In the genomic region with DNA sequence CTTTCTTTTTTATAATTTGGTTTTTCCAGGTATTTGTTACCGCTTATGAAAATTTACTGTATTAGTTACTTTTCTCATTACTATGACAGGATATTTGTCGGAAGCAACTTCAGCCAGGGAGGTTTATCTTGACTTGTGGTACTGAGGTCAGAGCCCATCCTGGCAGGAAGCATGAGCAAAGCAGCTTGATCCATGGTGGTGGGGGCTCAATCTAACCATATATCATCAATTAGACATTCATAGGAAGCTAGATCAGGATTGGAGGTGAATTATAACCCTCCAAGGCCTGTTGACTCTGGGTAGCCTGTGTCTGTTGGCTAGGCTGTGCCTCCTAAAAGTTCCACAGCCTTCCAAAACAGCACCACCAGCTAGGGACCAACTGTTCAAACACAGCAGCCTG, we compare ENCODE assay signal across 14 mouse cellular contexts. TPM values are rescaled to one million over a fixed set of nuclear protein-coding genes. Genes with fewer than 3 reads are reported as not detected.
"Had no signal": no experiment of that assay in that cellular context is flagged by ENCODE, and none has a peak within 500 bp of the region (broad histone marks: within the 10 kb centered on the region; RNA-seq: fewer than 3 reads in every experiment).

No protein-coding gene starts in this region.

- H3K4me2 ChIP-seq: limb, embryonic 13.5 days; neural tube, embryonic 15.5 days had no signal

- H3K9ac ChIP-seq: limb, embryonic 13.5 days; liver, embryonic 14.5 days; neural tube, embryonic 15.5 days had no signal

- ATAC-seq: intestine, embryonic 16.5 days had no signal

- H3K27me3 ChIP-seq: limb, embryonic 13.5 days; neural tube, embryonic 15.5 days had no signal

- H3K4me3 ChIP-seq: limb, embryonic 13.5 days; midbrain, embryonic 10.5 days; myocyte; neural tube, embryonic 15.5 days had no signal

- H3K27ac ChIP-seq: limb, embryonic 13.5 days; liver, embryonic 14.5 days; midbrain, embryonic 10.5 days; neural tube, embryonic 15.5 days had no signal

- DNase-seq: left cerebral cortex, postnatal 4 days; lung, adult 18-20 months; midbrain, embryonic 14.5 days; right cerebral cortex, adult 18-20 months; right cerebral cortex, postnatal 25 days; thymus, postnatal 36 days had no signal

- H3K9me3 ChIP-seq: limb, embryonic 13.5 days; midbrain, embryonic 10.5 days; neural tube, embryonic 15.5 days had no signal

- H3K36me3 ChIP-seq: limb, embryonic 13.5 days; midbrain, embryonic 10.5 days; neural tube, embryonic 15.5 days had no signal

- H3K4me1 ChIP-seq: limb, embryonic 13.5 days; neural tube, embryonic 15.5 days had no signal

RNA-seq across cellular contexts. Expression of a gene that starts 58.5 kb away (rescaled TPM):
- total RNA-seq: liver, adult 2 months had no signal
- polyA plus RNA-seq: liver, adult 2 months; liver, embryonic 14.5 days; myocyte; thymus, postnatal 0 days had no signal
